Mouse (Mus musculus): ENCODE data around the gene Rps6kb2.

The Rps6kb2 gene

DNA sequence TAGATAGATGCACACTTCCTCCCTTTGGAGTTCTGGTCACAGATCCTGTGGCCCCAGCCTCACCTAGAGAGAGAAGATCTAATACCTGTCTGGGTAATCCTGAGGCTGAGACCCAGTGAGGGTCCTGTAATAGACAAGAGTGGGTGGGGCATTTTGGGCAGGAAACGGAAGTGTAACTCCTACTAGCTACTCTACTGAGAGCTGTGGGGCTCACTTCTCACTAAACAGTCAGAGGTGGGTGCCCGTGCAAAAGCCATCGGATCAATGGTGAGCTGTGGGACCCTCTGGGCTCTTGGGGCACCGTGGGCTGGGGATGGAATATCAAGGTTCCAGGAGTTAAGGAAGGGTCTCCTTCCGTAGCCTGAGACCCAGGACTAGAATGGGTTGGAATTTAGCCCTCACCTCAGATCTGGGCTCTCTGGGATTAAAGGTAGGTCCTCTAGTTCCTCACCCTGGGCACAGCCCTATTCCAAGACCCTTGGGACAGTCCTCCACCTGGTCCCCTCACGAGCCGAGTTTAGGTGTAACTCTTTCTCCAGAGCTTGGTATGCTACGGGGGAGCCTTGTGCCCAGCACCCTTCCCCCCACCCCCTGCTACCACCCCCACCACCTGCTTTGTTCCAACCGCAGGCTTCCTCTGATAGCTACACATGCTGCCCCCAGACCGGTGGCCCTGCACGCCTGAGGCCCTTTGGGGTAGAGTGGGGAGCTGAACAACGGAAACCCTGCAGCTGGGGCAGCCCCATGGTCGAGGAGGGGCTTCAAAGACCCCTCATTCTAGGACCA, 8.5 kb downstream of the Rps6kb2 start:
- no peak for DNase-seq

DNA sequence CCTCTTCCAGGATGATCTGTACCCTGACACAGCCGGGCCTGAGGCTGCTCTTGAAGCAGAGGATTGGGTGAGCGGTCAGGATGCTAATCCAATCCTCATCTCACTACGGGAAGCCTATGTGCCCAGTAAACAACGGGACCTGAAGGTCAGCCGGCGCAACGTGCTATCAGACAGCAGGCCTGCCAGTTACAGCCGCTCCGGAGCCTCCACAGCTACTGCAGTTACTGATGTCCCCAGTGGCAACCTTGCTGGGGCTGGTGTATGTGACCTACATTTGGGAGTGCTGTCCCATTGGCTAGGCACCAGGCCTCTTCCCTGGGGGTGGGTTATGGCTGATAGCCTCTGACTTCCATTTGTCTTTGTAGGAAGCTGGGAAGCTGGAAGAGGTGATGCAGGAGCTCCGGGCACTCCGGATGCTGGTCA, 9.9 kb downstream of the Rps6kb2 start, which contains the start of gene Ptprcap:
Gene Ptprcap, plus strand, starts transcription at position 373 of the 423 bp plus-strand sequence.
- no peak for DNase-seq

DNA sequence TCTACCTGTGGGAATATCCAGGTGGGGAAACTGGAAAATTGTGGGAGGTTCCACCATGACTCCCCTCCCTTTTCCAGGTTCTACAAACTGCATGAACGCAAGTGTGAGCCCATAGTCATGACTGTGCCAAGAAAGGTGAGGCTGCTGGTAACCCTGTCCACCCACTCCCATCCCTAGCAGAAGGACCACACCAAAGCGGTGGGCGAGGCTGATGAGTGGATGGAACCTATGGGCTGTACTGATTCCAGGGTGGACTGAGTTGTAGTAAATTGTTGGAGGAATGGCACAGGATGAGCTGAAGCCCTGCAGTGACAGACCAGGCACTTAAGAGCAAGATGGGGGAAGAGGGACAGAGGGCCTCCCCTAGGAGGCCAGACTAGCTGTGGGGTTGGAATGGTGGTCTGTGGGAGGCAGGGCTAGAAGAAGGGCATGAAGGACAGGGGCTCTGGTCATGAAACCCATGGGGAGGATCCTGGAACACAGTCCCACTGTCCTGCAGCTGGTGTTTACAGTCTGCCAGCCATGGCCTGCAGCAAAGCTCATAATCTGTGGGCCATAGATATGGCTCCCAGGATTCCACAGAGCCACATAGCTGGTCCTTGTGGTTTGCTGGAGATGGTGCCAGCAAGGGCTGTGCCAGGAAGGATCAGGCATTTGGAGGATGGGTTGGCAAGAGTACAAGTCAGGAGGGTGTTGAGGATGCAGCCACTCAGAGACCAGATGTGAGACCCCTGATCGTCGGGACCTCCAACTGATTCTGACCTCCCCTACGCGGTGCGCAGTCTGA, 10.5 kb downstream of the Rps6kb2 start:
- no peak for DNase-seq

DNA sequence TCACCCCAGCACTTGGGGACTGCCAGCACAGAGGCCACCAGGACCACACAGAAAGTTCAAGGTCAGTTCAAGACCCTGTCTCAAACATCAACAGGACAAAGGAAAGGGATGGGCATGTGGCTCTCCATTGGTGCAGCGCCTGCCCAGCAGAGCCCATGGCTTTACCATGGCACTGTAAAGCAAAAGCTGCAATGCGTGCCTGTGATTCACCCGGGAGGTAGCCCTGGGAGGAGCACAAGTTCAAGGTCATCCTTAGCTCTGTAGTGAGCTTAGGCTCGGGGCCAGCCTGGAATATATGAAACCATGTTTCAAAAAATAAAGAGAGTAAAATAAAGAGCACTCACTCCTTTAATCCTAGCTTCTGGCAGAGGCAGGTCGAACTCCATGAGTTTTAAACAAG, 11.3 kb downstream of the Rps6kb2 start:
- DNase-seq = no peak

DNA sequence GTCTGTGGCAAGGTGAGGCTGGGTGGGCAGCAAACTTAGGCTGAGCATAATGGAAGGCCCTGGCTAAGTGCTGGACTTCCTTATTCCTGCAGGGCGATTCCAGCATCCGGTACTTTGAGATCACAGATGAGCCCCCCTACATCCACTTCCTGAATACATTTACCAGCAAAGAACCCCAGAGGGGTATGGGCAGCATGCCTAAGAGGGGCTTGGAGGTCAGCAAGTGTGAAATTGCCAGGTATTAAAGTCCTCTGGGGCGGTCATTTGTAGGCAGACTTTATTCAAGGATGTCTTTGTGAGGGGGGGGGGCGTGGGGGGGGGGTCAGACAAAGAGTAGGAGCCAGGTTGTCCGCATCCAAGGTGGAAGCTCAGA, 11.7 kb downstream of the Rps6kb2 start:
- no peak for DNase-seq

DNA sequence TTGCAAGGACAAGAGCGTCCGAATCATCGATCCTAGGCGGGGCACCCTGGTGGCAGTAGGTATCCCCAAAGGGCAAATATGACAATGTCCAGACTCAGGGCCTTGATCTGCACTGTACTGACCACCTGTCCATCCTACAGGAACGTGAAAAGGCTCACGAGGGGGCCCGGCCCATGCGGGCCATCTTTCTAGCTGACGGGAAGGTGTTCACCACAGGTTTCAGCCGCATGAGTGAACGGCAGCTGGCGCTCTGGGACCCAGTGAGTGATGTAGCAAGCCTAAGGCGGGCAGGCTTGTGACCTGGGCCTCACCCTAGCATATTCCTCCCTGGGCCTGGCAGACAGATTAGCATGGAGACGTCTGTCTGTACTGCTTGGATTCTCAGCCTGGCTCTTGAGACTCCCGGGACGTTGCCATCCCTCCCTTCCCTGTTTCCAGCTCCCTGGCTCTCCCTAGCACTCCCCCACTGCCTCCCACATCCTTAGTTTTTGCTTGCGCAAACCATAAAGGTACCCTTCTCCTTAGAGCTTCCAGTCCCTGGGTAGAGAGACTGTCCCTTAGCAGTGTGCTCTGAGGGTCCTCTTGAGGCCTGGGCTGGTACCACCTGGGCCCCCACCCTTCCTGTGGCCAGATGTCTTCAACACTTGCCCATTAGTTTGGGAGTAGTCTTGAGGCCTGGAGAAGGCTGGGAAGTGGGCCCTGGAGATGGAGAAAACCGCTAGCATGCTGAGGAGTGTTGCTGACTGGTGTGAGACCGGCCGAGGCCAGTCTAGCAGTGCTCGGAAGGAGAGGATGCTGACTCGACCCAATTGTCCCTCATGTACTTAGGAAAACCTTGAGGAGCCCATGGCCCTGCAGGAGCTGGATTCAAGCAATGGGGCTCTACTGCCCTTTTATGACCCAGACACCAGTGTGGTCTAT, 12.3 kb downstream of the Rps6kb2 start:
- DNase-seq = no peak

DNA sequence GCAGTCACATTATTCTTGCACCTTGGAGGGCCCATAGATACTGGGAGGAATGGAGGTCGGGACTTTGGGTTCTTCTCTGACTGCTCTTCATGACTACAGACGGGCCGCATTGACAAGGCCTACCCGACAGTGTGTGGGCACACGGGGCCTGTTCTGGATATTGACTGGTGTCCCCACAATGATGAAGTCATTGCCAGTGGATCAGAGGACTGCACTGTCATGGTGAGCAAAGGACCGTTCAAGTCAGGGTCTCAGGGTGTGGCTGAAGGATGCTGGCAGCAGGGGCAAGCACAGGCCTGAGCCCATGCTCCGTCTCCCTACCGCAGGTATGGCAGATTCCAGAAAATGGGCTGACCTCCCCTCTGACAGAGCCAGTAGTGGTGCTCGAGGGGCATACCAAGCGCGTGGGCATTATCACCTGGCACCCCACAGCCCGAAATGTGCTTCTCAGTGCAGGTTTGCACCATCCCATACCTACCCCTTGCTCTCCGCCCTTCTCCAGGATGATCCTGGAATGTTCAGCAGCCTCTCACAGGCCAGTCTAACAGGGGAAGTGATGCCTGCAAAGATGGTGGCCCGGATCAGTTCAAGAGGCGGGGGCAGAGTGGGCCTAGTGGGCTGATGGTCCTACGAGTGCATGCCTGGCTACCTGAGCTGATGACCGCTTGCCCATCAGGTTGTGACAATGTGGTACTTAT, 13.2 kb downstream of the Rps6kb2 start:
- DNase-seq = no peak

DNA sequence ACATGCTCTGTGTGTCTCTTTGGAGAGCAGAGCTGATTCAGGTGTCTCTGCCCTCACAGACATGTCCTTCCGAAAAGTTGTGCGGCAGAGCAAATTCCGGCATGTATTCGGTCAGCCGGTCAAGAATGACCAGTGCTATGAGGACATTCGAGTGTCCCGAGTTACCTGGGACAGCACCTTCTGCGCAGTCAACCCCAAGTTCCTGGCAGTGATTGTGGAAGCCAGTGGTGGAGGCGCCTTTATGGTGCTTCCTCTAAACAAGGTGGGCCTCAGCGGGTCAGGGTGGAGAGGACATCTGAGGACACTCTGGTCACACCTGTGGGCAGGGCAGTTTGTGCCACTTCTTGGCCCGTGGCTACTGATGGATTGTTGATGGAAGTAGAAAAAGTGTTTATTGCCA, 13.9 kb downstream of the Rps6kb2 start:
- DNase-seq = no peak

DNA sequence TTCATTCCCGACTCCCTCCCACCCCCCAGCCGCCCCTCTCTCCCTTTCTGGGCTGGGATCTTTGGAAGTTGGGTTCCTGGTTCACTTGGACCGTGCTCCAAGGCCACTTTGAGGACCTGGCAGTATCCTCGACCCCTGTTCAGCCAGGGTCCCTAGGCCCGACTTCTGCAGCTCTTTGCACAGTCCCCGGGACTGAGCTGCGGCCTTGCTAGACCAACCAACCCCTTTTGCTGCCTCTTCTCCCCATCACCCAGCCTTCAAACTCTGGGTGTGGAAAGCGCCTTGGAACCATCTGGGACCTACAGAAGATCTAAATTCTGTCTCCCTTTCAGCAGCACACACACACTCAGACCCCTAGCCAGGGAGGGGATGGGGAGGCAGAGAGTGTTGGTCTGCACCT, 14.3 kb downstream of the Rps6kb2 start:
- DNase-seq = no peak

DNA sequence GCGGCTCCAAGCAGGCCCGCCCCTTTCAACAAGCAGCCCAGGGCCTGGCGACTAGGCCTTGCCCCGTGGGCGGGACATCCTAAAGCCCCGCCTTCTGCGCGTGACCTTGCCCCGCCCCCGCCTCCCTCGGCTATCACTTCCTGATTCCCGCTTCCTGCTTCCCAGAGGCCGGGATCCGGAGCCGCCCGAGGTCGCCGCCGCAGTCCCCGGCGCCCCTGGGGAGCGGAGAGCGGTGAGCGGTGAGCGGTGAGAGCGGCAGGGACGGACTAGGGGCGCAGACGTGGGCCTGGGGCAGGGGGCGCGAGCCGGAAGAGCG, 14.7 kb downstream of the Rps6kb2 start, which contains the start of gene Coro1b:
Gene Coro1b, plus strand, starts transcription at position 129 of the 316 bp plus-strand sequence.
- peak; percentile 95 for DNase-seq

DNA sequence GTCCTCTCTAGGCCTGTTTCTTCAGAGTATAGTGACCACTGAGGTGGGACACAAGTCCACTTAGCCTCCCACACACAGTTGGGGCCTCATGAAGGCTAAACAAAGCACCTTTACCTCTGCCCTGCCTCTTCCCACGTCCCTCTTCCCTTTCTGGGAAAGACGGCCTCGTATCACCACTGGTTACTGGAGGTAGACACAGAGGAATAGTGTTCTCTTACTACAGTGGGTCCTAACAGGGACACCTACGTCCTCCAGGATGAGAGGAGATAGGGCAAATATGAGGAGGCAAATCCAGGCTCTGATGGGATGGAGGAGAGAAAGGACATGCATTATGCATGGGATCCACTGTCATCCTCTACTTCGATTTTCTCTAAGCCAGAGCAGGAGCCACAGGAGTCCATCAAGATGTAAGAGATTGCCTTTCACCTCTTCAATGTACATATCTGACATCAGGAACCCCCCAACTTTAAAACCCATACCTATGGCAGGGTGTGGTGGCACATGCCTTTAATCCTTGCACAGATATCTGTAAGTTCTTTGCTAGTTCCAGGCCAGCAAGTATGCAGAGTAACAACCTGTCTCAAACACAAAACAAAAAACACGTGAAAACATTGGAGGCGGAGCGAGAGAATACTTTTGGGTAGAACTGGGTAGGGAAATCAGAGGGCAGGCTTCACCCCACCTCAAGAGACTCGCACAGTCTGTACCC, 15.2 kb downstream of the Rps6kb2 start:
- DNase-seq = no peak

DNA sequence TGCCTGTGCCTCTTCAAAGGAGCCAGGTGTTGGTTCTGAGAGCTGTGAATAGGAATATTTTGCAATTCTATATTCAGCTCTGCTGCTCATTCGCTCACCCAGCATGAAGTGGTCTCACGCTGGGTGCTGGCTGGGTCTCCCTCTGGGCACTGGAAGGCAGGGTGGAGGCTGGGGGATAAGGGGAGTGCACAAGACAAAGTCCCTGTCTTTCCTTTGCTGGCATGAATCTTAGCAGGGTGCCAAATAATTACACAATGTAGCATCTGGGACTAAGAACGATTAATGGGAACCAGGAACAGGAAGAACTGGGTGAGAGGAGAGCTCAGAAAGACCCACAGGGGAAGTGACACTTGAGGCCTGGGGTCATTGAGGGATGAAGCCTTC, 16.1 kb downstream of the Rps6kb2 start:
- DNase-seq = no peak

DNA sequence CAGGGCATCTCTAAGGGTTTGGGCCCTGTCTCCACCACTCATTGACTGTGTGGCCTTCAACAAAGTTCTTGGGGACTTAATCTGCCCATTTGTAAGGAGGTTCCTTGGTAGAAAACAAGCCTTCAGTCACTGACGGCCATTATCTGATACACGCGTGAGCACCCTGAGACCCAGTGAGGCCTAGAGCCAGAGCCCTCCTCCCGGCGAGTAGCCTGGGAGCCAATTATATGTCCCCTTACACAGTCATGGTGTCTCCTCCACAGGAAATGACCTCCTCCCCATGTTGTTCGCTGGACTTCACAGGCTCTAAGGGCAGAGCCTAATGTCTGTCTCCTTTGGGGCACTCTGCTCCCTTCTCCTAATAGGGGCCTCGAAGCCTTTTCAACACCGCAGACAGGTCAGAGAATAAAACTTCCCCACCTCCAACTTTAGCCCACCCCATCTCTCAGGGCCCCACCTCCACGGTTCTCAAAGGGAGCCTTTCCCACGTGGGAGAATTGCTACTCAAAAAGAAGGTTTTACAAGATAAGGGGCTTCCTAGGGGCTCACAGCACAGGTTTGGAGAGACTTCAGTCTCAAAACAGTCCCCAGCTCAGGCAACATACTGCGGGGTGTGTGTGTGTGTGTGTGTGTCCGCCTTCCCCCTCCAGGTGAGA, 16.7 kb downstream of the Rps6kb2 start:
- DNase-seq = no peak

DNA sequence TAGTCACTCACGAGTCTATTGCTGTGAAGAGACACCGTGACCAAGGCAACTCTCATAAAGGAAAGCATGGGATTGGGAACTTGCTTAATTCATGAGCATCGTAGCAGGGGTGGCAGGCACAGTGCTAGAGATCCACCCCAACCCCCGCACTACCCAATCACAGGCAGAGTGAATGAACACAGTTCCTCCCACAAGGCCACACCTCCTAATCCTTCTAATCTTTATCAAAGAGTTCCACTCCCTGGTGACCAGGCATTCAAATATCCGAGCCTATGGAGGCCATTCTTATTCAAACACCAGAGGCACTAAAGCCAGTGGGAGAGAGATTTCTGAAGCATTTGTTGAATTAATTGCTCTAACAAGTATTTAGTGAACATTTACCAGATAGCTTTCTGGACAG, 17.2 kb downstream of the Rps6kb2 start:
- DNase-seq = no peak

DNA sequence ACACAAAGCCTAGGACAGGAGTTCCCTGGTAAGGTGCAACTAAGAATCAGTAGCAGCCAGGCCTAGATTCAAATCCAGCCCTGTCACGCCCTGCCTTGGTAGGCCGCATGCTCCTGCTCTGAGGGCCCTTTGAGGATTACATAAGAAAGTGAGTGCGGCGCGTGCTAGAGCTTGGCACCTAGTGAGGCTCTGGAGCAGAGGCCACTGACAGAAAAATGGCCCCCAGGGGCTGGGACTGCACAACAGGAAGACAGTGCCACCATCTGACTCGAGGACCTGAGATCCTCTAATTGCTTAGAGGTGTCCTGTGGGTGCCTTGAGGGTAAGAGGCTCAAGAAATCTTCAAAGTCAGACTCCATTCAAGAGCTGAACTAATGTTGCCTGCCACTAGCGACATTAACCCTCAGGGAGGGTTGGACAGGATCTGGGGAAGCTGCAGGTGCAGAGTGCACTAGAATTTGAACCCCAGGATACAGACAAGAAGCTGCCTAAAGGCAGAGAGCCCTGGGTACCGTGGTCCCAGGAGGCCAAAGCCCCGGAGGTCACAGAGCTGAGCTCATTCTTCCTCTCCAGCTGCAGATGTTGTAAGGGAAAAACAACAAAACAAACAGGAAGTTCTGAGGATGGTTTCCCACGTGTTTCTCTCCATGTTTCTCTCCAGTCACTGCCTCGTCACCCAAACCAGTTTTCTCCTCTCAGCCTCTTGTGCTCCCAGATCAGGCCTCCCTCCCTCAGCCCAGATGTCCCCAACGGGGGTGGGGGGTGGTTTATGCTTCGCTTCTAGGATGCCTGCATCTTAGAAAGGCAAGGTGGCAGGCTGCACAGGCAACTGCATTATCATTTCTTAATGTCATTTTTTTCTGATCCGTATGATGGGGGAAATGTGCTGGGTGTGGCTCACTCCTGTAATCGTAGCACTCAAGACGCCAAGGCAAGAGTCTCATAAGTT, 18.3 kb downstream of the Rps6kb2 start:
- DNase-seq = no peak

DNA sequence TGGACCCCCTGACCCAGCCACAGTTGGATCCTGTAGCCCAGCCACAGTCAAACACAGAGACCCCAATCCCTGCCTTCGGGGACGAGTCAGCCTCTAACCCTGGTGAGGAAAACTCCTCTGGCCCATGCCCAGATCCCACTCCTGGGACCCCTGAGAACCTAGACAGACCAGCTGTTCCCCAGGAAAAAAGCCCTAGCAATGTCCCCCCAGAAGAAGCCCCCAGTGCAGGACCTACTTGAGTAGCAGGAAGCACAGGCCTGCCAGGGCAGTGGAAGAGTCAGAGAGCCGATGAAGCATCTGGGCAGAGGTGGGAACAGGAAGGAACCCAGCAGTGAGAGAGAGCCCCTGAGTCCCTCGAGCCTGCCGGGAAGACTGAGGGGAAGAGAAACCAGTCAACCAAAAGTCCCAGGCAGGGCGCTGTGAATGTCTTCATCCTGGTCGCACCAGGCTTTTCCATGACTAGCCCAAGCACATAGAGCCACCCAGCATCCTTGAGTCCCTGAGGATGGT, 19.3 kb downstream of the Rps6kb2 start, which contains the start of gene Cabp4:
Gene Cabp4, minus strand, starts transcription at position 275 of the 510 bp plus-strand sequence.
- DNase-seq = no peak

DNA sequence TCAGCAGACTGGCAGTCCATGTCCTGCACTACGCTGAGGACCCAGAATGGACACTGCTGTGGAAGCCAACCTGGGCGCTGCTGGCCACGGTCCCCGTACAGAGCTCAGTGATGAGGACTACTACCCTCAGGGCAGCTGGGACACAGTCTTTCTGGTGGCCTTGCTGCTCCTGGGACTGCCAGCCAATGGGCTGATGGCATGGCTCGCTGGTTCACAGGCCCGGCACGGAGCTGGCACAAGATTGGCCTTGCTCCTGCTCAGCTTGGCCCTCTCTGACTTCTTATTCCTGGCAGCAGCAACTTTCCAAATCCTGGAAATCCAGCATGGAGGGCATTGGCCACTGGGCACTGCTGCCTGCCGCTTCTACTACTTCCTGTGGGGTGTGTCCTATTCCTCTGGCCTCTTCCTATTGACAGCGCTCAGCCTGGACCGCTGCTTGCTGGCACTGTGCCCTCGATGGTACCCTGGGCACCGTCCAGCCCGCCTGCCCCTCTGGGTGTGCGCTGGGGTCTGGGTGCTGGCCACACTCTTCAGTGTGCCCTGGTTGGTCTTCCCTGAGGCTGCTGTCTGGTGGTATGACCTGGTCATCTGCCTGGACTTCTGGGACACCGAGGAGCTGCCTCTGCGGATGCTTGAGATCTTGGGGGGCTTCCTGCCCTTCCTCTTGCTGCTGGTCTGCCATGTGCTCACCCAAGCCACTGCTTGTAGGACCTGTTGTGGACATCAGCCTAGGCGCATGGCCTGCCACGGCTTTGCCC, 20.6 kb downstream of the Rps6kb2 start:
- no peak for DNase-seq

DNA sequence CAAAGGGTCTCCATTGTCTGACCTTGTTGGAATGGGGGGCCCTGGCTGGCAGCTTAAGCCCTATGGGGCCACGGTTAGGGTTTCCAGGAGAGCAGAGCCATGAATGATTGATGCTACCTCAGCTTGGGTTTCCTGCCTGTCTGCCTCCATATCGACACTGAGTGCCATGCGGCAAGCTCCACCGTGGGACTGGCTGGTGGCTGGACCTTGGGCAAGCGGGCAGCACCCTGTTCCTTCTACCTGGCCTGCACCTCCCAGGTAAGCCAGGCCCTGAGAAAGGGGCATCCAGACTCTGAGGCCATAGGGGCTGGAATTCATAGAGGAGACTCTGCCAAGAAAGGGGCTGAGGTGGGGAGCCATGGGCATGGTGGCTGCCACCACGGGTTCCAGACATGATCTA, 23.0 kb downstream of the Rps6kb2 start:
- DNase-seq = no peak

DNA sequence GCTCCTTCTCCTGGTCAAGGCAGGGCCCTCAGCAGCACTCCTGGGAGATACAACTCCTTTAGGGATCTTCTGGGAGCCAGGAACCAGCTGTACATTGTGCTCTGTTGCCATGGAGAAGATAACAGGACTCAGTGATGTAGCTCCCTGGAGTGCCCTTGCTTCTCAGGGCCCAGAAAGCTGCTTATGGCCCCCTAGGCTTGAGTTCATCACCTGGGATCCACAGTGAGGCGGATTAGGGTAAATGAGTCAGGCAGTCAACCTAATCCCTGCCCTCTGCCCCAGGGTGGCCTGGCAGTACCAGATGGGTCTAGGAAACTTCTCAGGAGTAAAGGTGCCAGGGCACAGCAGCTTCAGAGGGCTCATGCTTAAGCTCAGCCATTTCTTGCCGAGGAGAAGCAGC, 23.7 kb downstream of the Rps6kb2 start, which contains the start of gene Gpr152:
Gene Gpr152, plus strand, starts transcription at position 342 of the 400 bp plus-strand sequence.
- DNase-seq = no peak
